Mouse (Mus musculus): ENCODE data around the gene Tab3. TPM values are rescaled to one million over a fixed set of nuclear protein-coding genes. Genes with fewer than 3 reads are reported as not detected.

Gene Tab3
- 4.2 and 4.7 TPM in 2 replicates for polyA plus RNA-seq (2012; rRNA removed)

GRCm38 (mm10) chrX:85573532-85574181, at the start of gene Tab3:
Tab3 (plus strand) TSS chrX:85574022.
- DNase-seq: peak; percentile 92
- Histone ChIP-seq H3K4me1 (ENCODE audit: control insufficient read depth, insufficient read depth, low read length) (0 out of 2 replicates have a peak, but pooled peaks cover 2% of the 10 kb centered on the region), H3K4me3 (replicated peaks; ENCODE audit: extremely low read depth, low read depth, low read length) (peak within 1 kb of the TSS; percentile 84)
- no peak for TF ChIP-seq CTCF (IDR thresholded peaks at IDR 0.05; ENCODE audit: insufficient read depth, low read length)
- TF ChIP-seq POLR2A (IDR thresholded peaks at IDR 0.05; ENCODE audit: borderline replicate concordance, extremely low read depth, low read depth, low read length): no peak; the same call in 1 of the 2 replicates
- whole genome bisulfite sequencing: 33% methylated on average over 58 of the region's 64 CpGs

GRCm38 (mm10) chrX:85525545-85525944, 48.3 kb upstream of the Tab3 start:
- no peak for DNase-seq
- TF ChIP-seq POLR2A (IDR thresholded peaks at IDR 0.05; ENCODE audit: borderline replicate concordance, extremely low read depth, low read depth, low read length): no peak
- no peak for TF ChIP-seq CTCF (IDR thresholded peaks at IDR 0.05; ENCODE audit: insufficient read depth, low read length)
- Histone ChIP-seq H3K4me3 (replicated peaks; ENCODE audit: extremely low read depth, low read depth, low read length) (no peak overlapping the region), H3K4me1 (ENCODE audit: control insufficient read depth, insufficient read depth, low read length) (no peaks in the 10 kb centered on the region)
- 37% methylated on average over 1 of the region's 1 CpGs for WGBS

GRCm38 (mm10) chrX:85526263-85527019, 47.4 kb upstream of the Tab3 start:
- Histone ChIP-seq H3K4me1 (ENCODE audit: control insufficient read depth, insufficient read depth, low read length) (no peaks in the 10 kb centered on the region), H3K4me3 (replicated peaks; ENCODE audit: extremely low read depth, low read depth, low read length) (no peak overlapping the region)
- TF ChIP-seq CTCF (IDR thresholded peaks at IDR 0.05; ENCODE audit: insufficient read depth, low read length) (no peak), POLR2A (IDR thresholded peaks at IDR 0.05; ENCODE audit: borderline replicate concordance, extremely low read depth, low read depth, low read length) (no peak)
- DNase-seq: no peak
- WGBS: 58% methylated on average over 5 of the region's 5 CpGs

- TF ChIP-seq POLR2A (IDR thresholded peaks at IDR 0.05; ENCODE audit: borderline replicate concordance, extremely low read depth, low read depth, low read length) (no peak), CTCF (IDR thresholded peaks at IDR 0.05; ENCODE audit: insufficient read depth, low read length) (no peak)
- WGBS: 73% methylated on average over 2 of the region's 2 CpGs
- Histone ChIP-seq H3K4me1 (ENCODE audit: control insufficient read depth, insufficient read depth, low read length) (no peaks in the 10 kb centered on the region), H3K4me3 (replicated peaks; ENCODE audit: extremely low read depth, low read depth, low read length) (no peak overlapping the region)
- DNase-seq: no peak
These were observed 14.9 kb upstream of the Tab3 start for GRCm38 (mm10) chrX:85558931-85559330.

- no peak for DNase-seq
- H3K4me1 ChIP-seq (ENCODE audit: control insufficient read depth, insufficient read depth, low read length): no peaks in the 10 kb centered on the region
- WGBS: 84% methylated on average over 4 of the region's 4 CpGs
- H3K4me3 ChIP-seq (replicated peaks; ENCODE audit: extremely low read depth, low read depth, low read length): no peak overlapping the region
- TF ChIP-seq CTCF (IDR thresholded peaks at IDR 0.05; ENCODE audit: insufficient read depth, low read length) (no peak), POLR2A (IDR thresholded peaks at IDR 0.05; ENCODE audit: borderline replicate concordance, extremely low read depth, low read depth, low read length) (no peak)
These were observed 7.6 kb upstream of the Tab3 start for GRCm38 (mm10) chrX:85566256-85566655.

- 28% methylated on average over 34 of the region's 34 CpGs for WGBS
- TF ChIP-seq POLR2A (IDR thresholded peaks at IDR 0.05; ENCODE audit: borderline replicate concordance, extremely low read depth, low read depth, low read length) (no peak), CTCF (IDR thresholded peaks at IDR 0.05; ENCODE audit: insufficient read depth, low read length) (no peak)
- DNase-seq: no peak
- peak overlapping the region; percentile 84 for H3K4me3 ChIP-seq (replicated peaks; ENCODE audit: extremely low read depth, low read depth, low read length)
- H3K4me1 ChIP-seq (ENCODE audit: control insufficient read depth, insufficient read depth, low read length): 0 out of 2 replicates have a peak, but pooled peaks cover 2% of the 10 kb centered on the region
These were observed 340 bp downstream of the Tab3 start for GRCm38 (mm10) chrX:85574182-85574541.

- TF ChIP-seq POLR2A (IDR thresholded peaks at IDR 0.05; ENCODE audit: borderline replicate concordance, extremely low read depth, low read depth, low read length): no peak
- TF ChIP-seq CTCF (IDR thresholded peaks at IDR 0.05; ENCODE audit: insufficient read depth, low read length): no peak
- 71% methylated on average over 6 of the region's 6 CpGs for WGBS
- no peak for DNase-seq
- Histone ChIP-seq H3K4me1 (ENCODE audit: control insufficient read depth, insufficient read depth, low read length) (0 out of 2 replicates have a peak, but pooled peaks cover 2% of the 10 kb centered on the region), H3K4me3 (replicated peaks; ENCODE audit: extremely low read depth, low read depth, low read length) (no peak overlapping the region)
These were observed 2.5 kb downstream of the Tab3 start for GRCm38 (mm10) chrX:85576310-85576709.

- Histone ChIP-seq H3K4me1 (ENCODE audit: control insufficient read depth, insufficient read depth, low read length) (0 out of 2 replicates have a peak, but pooled peaks cover 2% of the 10 kb centered on the region), H3K4me3 (replicated peaks; ENCODE audit: extremely low read depth, low read depth, low read length) (no peak overlapping the region)
- TF ChIP-seq CTCF (IDR thresholded peaks at IDR 0.05; ENCODE audit: insufficient read depth, low read length) (no peak), POLR2A (IDR thresholded peaks at IDR 0.05; ENCODE audit: borderline replicate concordance, extremely low read depth, low read depth, low read length) (no peak)
- WGBS: 35% methylated on average over 2 of the region's 2 CpGs
- DNase-seq: no peak
These were observed 6.9 kb downstream of the Tab3 start for GRCm38 (mm10) chrX:85580768-85581167.

- 81% methylated on average over 1 of the region's 1 CpGs for WGBS
- H3K4me1 ChIP-seq (ENCODE audit: control insufficient read depth, insufficient read depth, low read length): 0 out of 2 replicates have a peak, but pooled peaks cover 2% of the 10 kb centered on the region
- no peak for DNase-seq
These were observed 8.7 kb downstream of the Tab3 start for GRCm38 (mm10) chrX:85582517-85582916.

More at GRCm38 (mm10) chrX:85582517-85582916, 8.7 kb downstream of the Tab3 start:
- no peak for TF ChIP-seq CTCF (IDR thresholded peaks at IDR 0.05; ENCODE audit: insufficient read depth, low read length)
- no peak for TF ChIP-seq POLR2A (IDR thresholded peaks at IDR 0.05; ENCODE audit: borderline replicate concordance, extremely low read depth, low read depth, low read length)
- H3K4me3 ChIP-seq (replicated peaks; ENCODE audit: extremely low read depth, low read depth, low read length): no peak overlapping the region

Data from lung, adult 2 months (tissue).